Mouse (Mus musculus) hindbrain, embryonic 11.5 days (tissue): ENCODE data around the gene Mdc1. TPM values are rescaled to one million over a fixed set of nuclear protein-coding genes. Genes with fewer than 3 reads are reported as not detected.

Experiments
- ATAC-seq: fragments of 200-750 bp; cut with Nextera tagmentation; 2 replicates; pipeline ENCODE4 v1.8.0; 2017; ENCODE audit warnings: mild to moderate bottlenecking, moderate TSS enrichment, moderate library complexity; ENCODE audit not compliant: low FRiP score
- DNase-seq: peaks from one replicate; pipeline ENCODE4 v3.0.0-alpha.2; 2015; ENCODE audit warnings: low spot score
- H3K27ac ChIP-seq: fragments of 300-500 bp; sonication (generic); 2 replicates; pipeline ENCODE4 v1.5.1; 2014; ENCODE audit warnings: mild to moderate bottlenecking, low read depth, low read length
- H3K27me3 ChIP-seq: fragments of 300-500 bp; sonication (generic); 2 replicates; pipeline ENCODE4 v1.6.1; 2014; ENCODE audit warnings: mild to moderate bottlenecking, low read length, moderate library complexity, mixed read lengths; ENCODE audit not compliant: control insufficient read depth, insufficient read depth
- H3K36me3 ChIP-seq: fragments of 300-500 bp; sonication (generic); 2 replicates; pipeline ENCODE4 v1.6.1; 2014; ENCODE audit warnings: mild to moderate bottlenecking, low read length, moderate library complexity, mixed read lengths; ENCODE audit not compliant: control insufficient read depth, insufficient read depth
- H3K4me1 ChIP-seq: fragments of 300-500 bp; sonication (generic); replicated peaks from 2 replicates; pipeline ENCODE4 v1.6.1; 2014; ENCODE audit warnings: low read length, mixed read lengths; ENCODE audit not compliant: control insufficient read depth, insufficient read depth
- H3K4me2 ChIP-seq: fragments of 300-500 bp; sonication (generic); replicated peaks from 2 replicates; pipeline ENCODE4 v1.6.1; 2014; ENCODE audit warnings: mild to moderate bottlenecking, low read depth, low read length
- H3K4me3 ChIP-seq: fragments of 300-500 bp; sonication (generic); 2 replicates; pipeline ENCODE4 v1.5.1; 2014; ENCODE audit warnings: low read depth, low read length
- H3K9ac ChIP-seq: fragments of 300-500 bp; sonication (generic); 2 replicates; pipeline ENCODE4 v1.6.1; 2014; ENCODE audit warnings: low read depth, low read length
- H3K9me3 ChIP-seq: fragments of 300-500 bp; sonication (generic); 2 replicates; pipeline ENCODE4 v1.6.1; 2016; ENCODE audit warnings: low read length; ENCODE audit not compliant: control insufficient read depth
- WGBS: fragments of 180-500 bp; shearing (Covaris S2); extraction: QIAGEN DNeasy Blood & Tissue Kit; methylation state at CpG from one replicate; pipeline ENCODE4 v1.1.7; 2014; 5-methylcytosine and 5-hydroxymethylcytosine counted together
- polyA plus RNA-seq: library from polyadenylated mRNA; unstranded; fragments of >200 nt; fragmentation: Nextera tagmentation; extraction: Ambion mirVana; gene quantifications from 2 replicates; pipeline ENCODE4 v1.2.1, GENCODE M21; 2014

Gene Mdc1
- polyA plus RNA-seq, 1 experiment from 2014 or later, result 17.3 TPM

DNA sequence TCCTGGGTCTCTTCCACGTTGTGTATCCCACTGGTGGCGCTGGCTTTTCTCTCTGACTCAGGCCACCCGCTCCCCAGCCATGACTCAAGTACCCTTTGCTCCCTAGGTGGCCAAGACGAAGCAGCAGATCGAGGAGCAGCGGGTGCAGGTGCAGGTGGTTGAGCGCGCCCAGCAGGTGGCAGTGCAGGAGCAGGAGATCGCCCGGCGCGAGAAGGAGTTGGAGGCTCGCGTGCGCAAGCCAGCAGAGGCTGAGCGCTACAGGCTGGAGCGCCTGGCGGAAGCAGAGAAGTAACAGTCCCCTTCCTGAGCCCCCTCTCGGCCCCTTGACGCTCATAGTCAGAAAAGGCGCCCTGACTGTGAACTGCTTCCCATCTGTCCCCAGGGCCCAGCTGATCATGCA lies 11.6 kb upstream of the Mdc1 start:
- ATAC-seq, result peak; percentile 57; the same call in 1 of the 2 replicates
- Histone ChIP-seq H3K27me3 (no peaks in the 10 kb centered on the region), H3K4me1 (peaks cover 5% of the 10 kb centered on the region), H3K4me3 (no peak overlapping the region), H3K9ac (no peak overlapping the region), H3K36me3 (peaks cover 12% of the 10 kb centered on the region), H3K9me3 (no peaks in the 10 kb centered on the region), H3K4me2 (no peak overlapping the region; the same call in 1 of the 2 replicates), H3K27ac (no peak overlapping the region)
- peak; percentile 84 for DNase-seq
- WGBS, result 4% methylated on average over 21 of the region's 21 CpGs

DNA sequence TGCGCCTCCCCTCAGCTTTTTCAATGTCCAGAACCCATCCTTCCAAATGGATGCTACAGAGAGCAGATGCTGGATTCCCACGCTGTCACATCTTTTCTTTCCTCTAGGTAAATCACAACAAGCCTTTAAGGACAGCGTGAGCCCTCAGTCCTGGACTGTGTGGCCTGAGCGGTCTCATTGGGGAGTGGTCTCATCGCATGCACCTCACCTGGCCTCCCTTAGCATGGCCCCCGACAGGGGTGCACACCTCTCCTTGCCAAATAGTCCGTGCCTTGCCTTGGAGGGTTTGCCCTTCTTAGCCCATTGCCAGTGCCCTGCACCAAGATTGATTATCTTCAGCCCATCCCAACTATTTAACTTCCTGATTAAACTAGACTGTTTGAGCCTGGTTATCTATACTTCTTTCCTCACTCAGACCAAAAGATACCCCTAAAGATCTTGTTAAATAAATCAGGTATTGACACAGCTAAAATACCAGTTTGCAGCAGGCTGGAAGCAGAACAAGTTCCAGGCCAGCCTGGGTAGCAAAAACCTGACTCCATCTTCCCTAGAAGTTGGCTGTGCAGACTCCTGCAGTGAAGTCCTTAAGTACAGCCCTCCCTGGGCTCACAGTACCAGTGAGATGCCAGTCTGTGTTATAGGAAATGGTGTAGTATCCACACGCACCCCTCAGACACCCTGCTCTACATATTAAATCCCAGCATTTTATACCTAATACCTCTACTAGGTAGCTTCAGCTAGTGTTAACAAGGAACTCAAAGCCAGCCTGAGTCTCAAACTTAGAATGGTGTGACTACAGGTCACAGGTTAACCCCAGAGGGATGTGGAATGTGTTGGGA lies 8.7 kb upstream of the Mdc1 start:
- H3K36me3 ChIP-seq, result peaks cover 27% of the 10 kb centered on the region
- no peak for DNase-seq

GRCm38 (mm10) chr17:35833239-35833751 lies 8.0 kb upstream of the Mdc1 start:
- Histone ChIP-seq H3K9me3 (no peaks in the 10 kb centered on the region), H3K9ac (no peak overlapping the region), H3K4me3 (no peak overlapping the region), H3K27me3 (no peaks in the 10 kb centered on the region), H3K4me2 (no peak overlapping the region), H3K36me3 (peaks cover 27% of the 10 kb centered on the region), H3K27ac (no peak overlapping the region), H3K4me1 (peaks cover 17% of the 10 kb centered on the region)
- ATAC-seq (no peak), DNase-seq (peak; percentile 35)
- 30% methylated on average over 5 of the region's 5 CpGs for WGBS

More for the DNA sequence above, 8.7 kb upstream of the Mdc1 start:
- no peak for ATAC-seq
- H3K9ac ChIP-seq, result no peak overlapping the region
- H3K4me3 ChIP-seq, result no peak overlapping the region
- no peak overlapping the region for H3K4me2 ChIP-seq
- H3K4me1 ChIP-seq, result peaks cover 17% of the 10 kb centered on the region
- no peaks in the 10 kb centered on the region for H3K27me3 ChIP-seq
- no peaks in the 10 kb centered on the region for H3K9me3 ChIP-seq
- no peak overlapping the region for H3K27ac ChIP-seq
- WGBS, result 68% methylated on average over 8 of the region's 8 CpGs

DNA sequence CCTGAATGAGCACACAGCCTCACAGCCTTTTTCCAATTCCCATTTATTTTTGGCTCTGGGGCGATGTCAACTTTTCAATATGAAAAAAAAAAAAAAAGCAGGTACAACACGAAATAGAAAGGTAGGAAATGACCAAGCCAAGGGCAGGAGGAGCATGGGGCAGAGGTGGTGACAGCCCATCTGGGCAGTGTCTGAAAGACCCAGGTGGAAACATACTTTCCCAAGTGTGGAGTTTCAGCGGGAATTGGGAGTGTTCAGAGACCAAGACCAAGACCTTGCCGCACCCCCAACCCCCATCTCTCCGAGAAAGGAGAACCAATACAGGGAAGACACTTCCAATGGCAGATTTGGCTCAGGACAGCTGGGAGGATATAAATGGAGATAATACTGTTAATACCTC lies 7.4 kb upstream of the Mdc1 start:
- Histone ChIP-seq H3K27ac (no peak overlapping the region), H3K9ac (no peak overlapping the region), H3K9me3 (no peaks in the 10 kb centered on the region), H3K36me3 (peaks cover 27% of the 10 kb centered on the region), H3K27me3 (no peaks in the 10 kb centered on the region), H3K4me3 (no peak overlapping the region), H3K4me2 (peak overlapping the region; percentile 2; the same call in 1 of the 2 replicates), H3K4me1 (peaks cover 17% of the 10 kb centered on the region)
- ATAC-seq (no peak), DNase-seq (peak; percentile 28)
- 60% methylated on average over 5 of the region's 5 CpGs for WGBS

DNA sequence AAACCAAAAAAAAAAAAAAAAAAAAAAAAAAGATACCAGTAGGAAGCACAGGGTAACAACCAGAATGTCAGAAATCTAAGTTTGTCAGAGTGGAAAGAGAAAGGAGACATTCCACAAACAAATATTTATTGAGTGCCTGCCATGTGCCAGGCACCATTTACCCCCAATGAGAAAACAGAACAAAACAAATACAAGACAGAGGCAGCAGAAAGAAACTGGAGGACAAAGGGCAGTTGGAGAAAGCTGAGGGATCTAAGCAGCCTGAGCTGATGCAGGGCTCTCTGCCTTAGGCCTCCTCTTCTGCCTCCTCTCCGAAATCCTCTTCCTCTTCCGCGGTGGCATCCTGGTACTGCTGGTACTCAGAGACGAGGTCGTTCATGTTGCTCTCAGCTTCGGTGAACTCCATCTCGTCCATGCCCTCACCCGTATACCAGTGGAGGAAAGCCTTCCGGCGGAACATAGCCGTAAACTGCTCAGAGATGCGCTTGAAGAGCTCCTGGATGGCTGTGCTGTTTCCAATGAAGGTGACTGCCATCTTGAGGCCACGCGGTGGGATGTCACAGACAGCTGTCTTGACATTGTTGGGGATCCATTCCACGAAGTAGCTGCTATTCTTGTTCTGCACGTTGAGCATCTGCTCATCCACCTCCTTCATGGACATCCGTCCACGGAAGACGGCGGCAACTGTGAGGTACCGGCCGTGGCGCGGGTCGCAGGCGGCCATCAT lies 6.5 kb upstream of the Mdc1 start:
- peak overlapping the region; percentile 97; the same call in 1 of the 2 replicates for H3K9ac ChIP-seq
- ATAC-seq (no peak), DNase-seq (peak; percentile 33)
- WGBS, result 82% methylated on average over 26 of the region's 26 CpGs
- H3K36me3 ChIP-seq, result peaks cover 27% of the 10 kb centered on the region
- H3K4me3 ChIP-seq, result peak overlapping the region; percentile 77
- H3K9me3 ChIP-seq, result no peaks in the 10 kb centered on the region
- H3K27me3 ChIP-seq, result no peaks in the 10 kb centered on the region
- peaks cover 14% of the 10 kb centered on the region for H3K4me1 ChIP-seq
- 0 out of 2 replicates have a peak overlapping the region, but pooled peaks have one; percentile 27 for H3K27ac ChIP-seq
- H3K4me2 ChIP-seq, result peak overlapping the region; percentile 68

- H3K4me2 ChIP-seq, result peak overlapping the region; percentile 68
- 83% methylated on average over 26 of the region's 26 CpGs for WGBS
- H3K27me3 ChIP-seq, result no peaks in the 10 kb centered on the region
- peak overlapping the region; percentile 97; the same call in 1 of the 2 replicates for H3K9ac ChIP-seq
- H3K9me3 ChIP-seq, result no peaks in the 10 kb centered on the region
- H3K27ac ChIP-seq, result no peak overlapping the region
- peaks cover 27% of the 10 kb centered on the region for H3K36me3 ChIP-seq
- H3K4me3 ChIP-seq, result peak overlapping the region; percentile 77
- ATAC-seq (no peak), DNase-seq (no peak)
- peaks cover 13% of the 10 kb centered on the region for H3K4me1 ChIP-seq
These were observed 5.7 kb upstream of the Mdc1 start for GRCm38 (mm10) chr17:35835424-35836140.

GRCm38 (mm10) chr17:35836178-35836965 lies 4.9 kb upstream of the Mdc1 start:
- WGBS, result 9% methylated on average over 24 of the region's 24 CpGs
- DNase-seq (peak; percentile 94), ATAC-seq (no peak)
- peak overlapping the region; percentile 97 for H3K9ac ChIP-seq
- H3K36me3 ChIP-seq, result peaks cover 27% of the 10 kb centered on the region
- no peaks in the 10 kb centered on the region for H3K9me3 ChIP-seq
- no peaks in the 10 kb centered on the region for H3K27me3 ChIP-seq
- H3K4me1 ChIP-seq, result peaks cover 13% of the 10 kb centered on the region
- H3K27ac ChIP-seq, result peak overlapping the region; percentile 97
- peak overlapping the region; percentile 77 for H3K4me3 ChIP-seq
- H3K4me2 ChIP-seq, result peak overlapping the region; percentile 68
